Mouse (Mus musculus) gastrocnemius, adult 18-20 months (tissue): ENCODE measurements around the gene 2210017I01Rik. TPM values are rescaled to one million over a fixed set of nuclear protein-coding genes. Genes with fewer than 3 reads are reported as not detected.

Source experiments
- DNase-seq: peaks from one replicate; pipeline ENCODE4 v3.0.0; 2021; ENCODE audit warnings: low spot score
- total RNA-seq, 2 experiments: library from RNA; stranded (reverse); gene quantifications; 2 replicates each; pipeline ENCODE4 v1.2.3; 2021

The 2210017I01Rik gene
- total RNA-seq, 2 experiments from 2014 or later = not detected

GRCm38 (mm10) chr3:92565418-92565817 is 41.9 kb downstream of the 2210017I01Rik start:
- no peak for DNase-seq

Other genes starting within 250 kb of the 2210017I01Rik start
- gene Sprr2f, start 242.3 kb downstream of the 2210017I01Rik start, total RNA-seq = not detected
- not detected for gene Sprr2h, start 221.8 kb downstream of the 2210017I01Rik start, total RNA-seq
- not detected for gene Sprr2i, start 199.5 kb downstream of the 2210017I01Rik start, total RNA-seq
- not detected for gene Sprr2j-ps, start 189.4 kb downstream of the 2210017I01Rik start, total RNA-seq
- 1 to 10 TPM; 4.9 to 5.4 TPM for gene Gm9774, start 178.1 kb downstream of the 2210017I01Rik start, total RNA-seq
- not detected for gene Sprr2k, start 174.9 kb downstream of the 2210017I01Rik start, total RNA-seq
- not detected for gene Sprr1b, start 168.7 kb downstream of the 2210017I01Rik start, total RNA-seq
- gene Sprr3, start 148.8 kb downstream of the 2210017I01Rik start, total RNA-seq = not detected
- gene Sprr1a, start 121.6 kb downstream of the 2210017I01Rik start, total RNA-seq = not detected
- not detected for gene Sprr4, start 107.0 kb downstream of the 2210017I01Rik start, total RNA-seq
- gene 2310046K23Rik, start 73.0 kb downstream of the 2210017I01Rik start, total RNA-seq = not detected
- not detected for gene Ivl, start 33.8 kb downstream of the 2210017I01Rik start, total RNA-seq
- gene Smcp, start 18.5 kb downstream of the 2210017I01Rik start, total RNA-seq = not detected
- gene Lce6a, start 14.2 kb upstream of the 2210017I01Rik start, total RNA-seq = not detected
- not detected for gene Lce1a1, start 40.8 kb upstream of the 2210017I01Rik start, total RNA-seq
- gene Lce1b, start 49.4 kb upstream of the 2210017I01Rik start, total RNA-seq = not detected
- gene Lce1a2, start 62.8 kb upstream of the 2210017I01Rik start, total RNA-seq = not detected
- gene Lce1c, start 71.8 kb upstream of the 2210017I01Rik start, total RNA-seq = not detected
- gene Lce1d, start 79.7 kb upstream of the 2210017I01Rik start, total RNA-seq = not detected
- not detected for gene Lce1e, start 101.6 kb upstream of the 2210017I01Rik start, total RNA-seq
- gene Lce1f, start 112.9 kb upstream of the 2210017I01Rik start, total RNA-seq = not detected
- not detected for gene Gm38119, start 131.6 kb upstream of the 2210017I01Rik start, total RNA-seq
- not detected for gene Lce1g, start 144.8 kb upstream of the 2210017I01Rik start, total RNA-seq
- gene Lce1h, start 157.6 kb upstream of the 2210017I01Rik start, total RNA-seq = not detected
- not detected for gene Lce1i, start 171.4 kb upstream of the 2210017I01Rik start, total RNA-seq
- gene Lce1j, start 183.0 kb upstream of the 2210017I01Rik start, total RNA-seq = not detected
- gene Lce1k, start 200.4 kb upstream of the 2210017I01Rik start, total RNA-seq = not detected
- gene Kprp, start 219.8 kb upstream of the 2210017I01Rik start, total RNA-seq = not detected
- not detected for gene Lce1l, start 243.8 kb upstream of the 2210017I01Rik start, total RNA-seq